13 mouse cellular contexts compared by ENCODE assay signal in the genomic region with DNA sequence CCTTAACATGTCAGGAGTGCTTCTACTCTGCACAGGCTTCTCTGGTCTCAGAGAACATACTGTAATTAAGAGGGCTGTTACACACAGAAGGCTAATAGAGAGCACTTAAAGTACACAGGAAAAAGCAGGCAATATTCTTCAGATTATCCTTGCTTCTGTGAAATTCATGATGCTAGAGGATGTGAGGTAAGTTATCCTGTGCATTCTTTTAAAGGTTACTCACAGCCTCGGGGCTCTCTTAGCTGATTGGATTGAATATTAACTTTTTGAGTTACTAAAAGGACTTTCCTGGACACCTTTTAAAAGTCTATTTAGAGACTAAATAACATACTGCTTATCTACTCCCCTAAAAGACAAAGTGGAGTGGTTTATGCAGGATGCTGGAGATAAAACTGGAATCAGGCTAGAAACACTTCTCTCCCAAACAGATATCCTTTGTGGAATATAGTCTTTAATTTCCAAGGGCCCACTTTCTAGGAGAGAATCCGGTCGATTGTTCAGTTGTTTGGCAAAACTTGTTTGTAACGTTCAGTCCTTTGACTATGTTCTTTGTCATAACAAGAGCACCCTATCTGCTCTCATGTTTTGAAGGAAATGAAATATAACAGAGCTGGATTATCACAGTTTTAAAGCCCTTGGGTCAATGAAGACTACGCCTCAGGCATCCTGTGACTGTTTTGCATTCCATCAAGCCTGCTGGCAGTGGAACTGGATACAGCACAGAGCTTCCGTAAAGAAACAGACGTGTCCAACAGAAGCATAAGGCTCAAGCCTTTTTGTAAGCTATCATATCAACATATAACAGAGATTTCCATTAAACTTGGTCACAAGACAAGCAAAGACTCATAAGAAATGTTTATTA.
"Had no signal": no experiment of that assay in that cellular context is flagged by ENCODE, and none has a peak within 500 bp of the region (broad histone marks: within the 10 kb centered on the region; RNA-seq: fewer than 3 reads in every experiment).

No protein-coding gene starts in this region.

- H3K4me3 ChIP-seq: limb, embryonic 12.5 days; lung, embryonic 15.5 days; megakaryocyte, embryonic 14.5 days; midbrain, embryonic 12.5 days had no signal

- H3K4me1 ChIP-seq: lung, embryonic 15.5 days; megakaryocyte, embryonic 14.5 days; midbrain, embryonic 12.5 days had no signal

- H3K9ac ChIP-seq: limb, embryonic 12.5 days; lung, embryonic 15.5 days; midbrain, embryonic 12.5 days had no signal

- H3K4me2 ChIP-seq: limb, embryonic 12.5 days; lung, embryonic 15.5 days; midbrain, embryonic 12.5 days had no signal

- H3K9me3 ChIP-seq: limb, embryonic 12.5 days; lung, embryonic 15.5 days; midbrain, embryonic 12.5 days had no signal

- H3K36me3 ChIP-seq: limb, embryonic 12.5 days; lung, embryonic 15.5 days; midbrain, embryonic 12.5 days had no signal

- H3K27me3 ChIP-seq: limb, embryonic 12.5 days; lung, embryonic 15.5 days; megakaryocyte, embryonic 14.5 days; midbrain, embryonic 12.5 days had no signal

- DNase-seq: kidney, adult 9 months; kidney, postnatal 36 days; layer of hippocampus, adult 9-11 months; liver; lung, postnatal 14 days; right cerebral cortex, postnatal 25 days; thymus, postnatal 4 days had no signal

- H3K27ac ChIP-seq: kidney, postnatal 0 days; limb, embryonic 12.5 days; lung, embryonic 15.5 days; macrophage; midbrain, embryonic 12.5 days had no signal
